Mouse (Mus musculus) liver, embryonic 14.5 days (tissue): Measurements from ENCODE around the gene Cenpj. TPM values are rescaled to one million over a fixed set of nuclear protein-coding genes. Genes with fewer than 3 reads are reported as not detected.
A peak's percentile ranks its signal among the peaks of the same experiment; 100 is the strongest.

Source experiments
- ATAC-seq: fragments of 200-750 bp; cut with Nextera tagmentation; 2 replicates; pipeline ENCODE4 v1.8.0; 2017; ENCODE audit warnings: moderate number of reproducible peaks, mild to moderate bottlenecking, moderate library complexity; ENCODE audit not compliant: insufficient read depth
- DNase-seq, 3 experiments: peaks; one replicate each; pipeline ENCODE4 v3.0.0-alpha.2; 2012 to 2013; ENCODE audit warnings: low read depth in 3 of 3, low spot score in 3 of 3
- H3K27ac ChIP-seq: fragments of 300-500 bp; sonication (generic); 2 replicates; pipeline ENCODE4 v1.5.1; 2014; ENCODE audit warnings: moderate library complexity, mild to moderate bottlenecking, control low read depth, inconsistent platforms
- H3K27me3 ChIP-seq: fragments of 300-500 bp; sonication (generic); 2 replicates; pipeline ENCODE4 v1.6.1; 2014; ENCODE audit warnings: mild to moderate bottlenecking, low read length, moderate library complexity; ENCODE audit not compliant: control insufficient read depth, insufficient read depth
- H3K36me3 ChIP-seq: fragments of 300-500 bp; sonication (generic); replicated peaks from 2 replicates; pipeline ENCODE4 v1.6.1; 2014; ENCODE audit warnings: low read depth; ENCODE audit not compliant: control insufficient read depth, insufficient read depth
- H3K4me1 ChIP-seq, 2 experiments: fragments of 200-500 bp in 1 of 2; fragments of 300-500 bp in 1 of 2; sonication (generic) in 1 of 2; replicated peaks; 2 replicates each; pipeline ENCODE4 v1.6.1; 2012 to 2014; ENCODE audit warnings: antibody characterized with exemption in 1 of 2, inconsistent platforms in 1 of 2, low read length in 1 of 2; ENCODE audit not compliant: control insufficient read depth in 2 of 2, insufficient read depth in 2 of 2
- H3K4me2 ChIP-seq: fragments of 300-500 bp; sonication (generic); 2 replicates; pipeline ENCODE4 v1.6.1; 2014; ENCODE audit warnings: low read depth, mild to moderate bottlenecking, control low read depth, moderate library complexity
- H3K4me3 ChIP-seq, 2 experiments: fragments of 200-500 bp in 1 of 2; fragments of 300-500 bp in 1 of 2; sonication (generic) in 1 of 2; 2 replicates each; pipeline ENCODE4 v1.5.1; 2012 to 2014; ENCODE audit warnings: low read depth in 2 of 2, low read length in 2 of 2, mild to moderate bottlenecking in 2 of 2, control low read depth in 1 of 2, inconsistent platforms in 1 of 2, moderate library complexity in 1 of 2; ENCODE audit not compliant: insufficient read depth in 1 of 2
- H3K9ac ChIP-seq: fragments of 300-500 bp; sonication (generic); replicated peaks from 2 replicates; pipeline ENCODE4 v1.6.1; 2014; ENCODE audit warnings: mild to moderate bottlenecking, control low read depth, moderate library complexity
- H3K9me3 ChIP-seq: fragments of 300-500 bp; sonication (generic); 2 replicates; pipeline ENCODE4 v1.6.1; 2016; ENCODE audit warnings: low read length, mixed read lengths; ENCODE audit not compliant: control insufficient read depth
- CTCF ChIP-seq: IDR thresholded peaks from 2 replicates; pipeline ENCODE4 v1.5.1; 2016; ENCODE audit warnings: antibody characterized with exemption, low read depth, control low read depth
- EP300 ChIP-seq: IDR thresholded peaks from 2 replicates; pipeline ENCODE4 v1.6.1; 2016; ENCODE audit warnings: antibody characterized with exemption, low read depth
- WGBS: fragments of 180-500 bp; shearing (Covaris S2); extraction: QIAGEN DNeasy Blood & Tissue Kit; methylation state at CpG from one replicate; pipeline ENCODE4 v1.1.7; 2014; ENCODE audit not compliant: insufficient replicate concordance; 5-methylcytosine and 5-hydroxymethylcytosine counted together
- polyA plus RNA-seq, 2 experiments: library from polyadenylated mRNA; depleted of rRNA in 1 of 2; stranded (reverse) in 1 of 2; unstranded in 1 of 2; fragments of >200 nt; fragmentation: Nextera tagmentation in 1 of 2; extraction: Ambion mirVana in 1 of 2; gene quantifications; 2 replicates each; pipeline versions ENCODE4 v1.2.1 to v1.2.3; 2012 to 2014

Cenpj gene
- 1.9 and 4.2 TPM in 2 replicates for polyA plus RNA-seq (2012; rRNA removed)
- polyA plus RNA-seq (2014; fragmentation: Nextera tagmentation; extraction: Ambion mirVana) = 3.9 and 4.0 TPM in 2 replicates

DNA sequence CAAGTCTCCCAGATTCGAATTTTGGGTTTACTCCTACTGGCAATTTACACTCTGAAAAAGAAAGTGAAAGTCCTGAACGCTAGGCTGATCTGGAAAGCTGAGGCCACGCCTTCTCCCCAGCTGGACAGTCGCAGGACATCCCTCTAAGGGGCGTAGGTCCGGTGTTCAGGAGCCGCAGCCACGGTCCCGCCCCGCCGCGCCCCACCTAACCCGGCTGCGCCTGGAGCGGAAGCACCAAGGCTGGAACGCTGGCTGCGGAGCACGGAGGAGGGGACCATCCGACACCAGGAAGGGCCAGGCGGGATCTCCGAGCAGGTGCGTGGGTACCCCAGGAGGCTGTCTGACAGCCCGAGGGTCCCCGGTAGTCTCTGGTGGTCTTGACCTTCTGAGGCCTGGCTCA, at the start of gene Cenpj, which contains the start of gene Parp4:
Cenpj (minus strand) TSS at position 10 of the 400 bp plus-strand sequence.
Parp4 (plus strand) TSS at position 204 of the 400 bp plus-strand sequence.
- Histone ChIP-seq H3K27me3 (no peaks in the 10 kb centered on the region), H3K27ac (peak within 1 kb of the TSS; percentile 46), H3K4me3 (peak within 1 kb of the TSS; percentile 73 to 82), H3K4me2 (peak within 1 kb of the TSS; percentile 89), H3K4me1 (peaks cover 6 to 10% of the 10 kb centered on the region in 2 experiments), H3K9me3 (no peaks in the 10 kb centered on the region), H3K9ac (peak within 1 kb of the TSS; percentile 71), H3K36me3 (no peaks in the 10 kb centered on the region)
- TF ChIP-seq EP300 (no peak), CTCF (peak; percentile 24; the same call in 1 of the 2 replicates)
- ATAC-seq = peak; percentile 72
- under 1% methylated on average over 24 of the region's 24 CpGs for WGBS
- peak; percentile 84 to 86 (median 86) for DNase-seq

DNA sequence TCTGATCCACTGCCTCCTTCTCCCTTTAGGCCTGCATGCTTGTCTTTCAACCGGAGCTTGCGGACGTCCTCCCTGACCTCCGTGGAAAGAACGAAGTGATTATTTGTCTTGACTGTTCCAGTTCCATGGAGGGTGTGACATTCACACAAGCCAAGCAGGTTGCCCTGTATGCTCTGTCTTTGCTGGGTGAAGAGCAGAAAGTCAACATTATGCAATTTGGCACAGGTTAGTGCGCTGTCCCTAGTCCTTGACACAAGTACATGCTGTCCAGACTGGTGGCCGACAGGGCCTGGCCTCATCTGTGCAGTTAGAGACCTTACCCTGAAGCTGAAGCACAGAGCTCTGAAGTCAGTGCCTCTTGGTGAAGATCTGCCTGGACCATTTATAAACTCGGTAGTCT, 45.2 kb upstream of the Cenpj start:
- no peaks in the 10 kb centered on the region for H3K27me3 ChIP-seq
- no peak overlapping the region for H3K9ac ChIP-seq
- H3K4me2 ChIP-seq = no peak overlapping the region
- no peak overlapping the region for H3K27ac ChIP-seq
- ATAC-seq (peak; percentile 59; the same call in 1 of the 2 replicates), DNase-seq (peak in 2 of 3 experiments; percentile 7 to 10)
- no peaks in the 10 kb centered on the region for H3K4me1 ChIP-seq
- H3K4me3 ChIP-seq = no peak overlapping the region
- no peaks in the 10 kb centered on the region for H3K36me3 ChIP-seq
- 69% methylated on average over 8 of the region's 8 CpGs for WGBS
- H3K9me3 ChIP-seq = no peaks in the 10 kb centered on the region
- TF ChIP-seq CTCF (no peak), EP300 (no peak)

DNA sequence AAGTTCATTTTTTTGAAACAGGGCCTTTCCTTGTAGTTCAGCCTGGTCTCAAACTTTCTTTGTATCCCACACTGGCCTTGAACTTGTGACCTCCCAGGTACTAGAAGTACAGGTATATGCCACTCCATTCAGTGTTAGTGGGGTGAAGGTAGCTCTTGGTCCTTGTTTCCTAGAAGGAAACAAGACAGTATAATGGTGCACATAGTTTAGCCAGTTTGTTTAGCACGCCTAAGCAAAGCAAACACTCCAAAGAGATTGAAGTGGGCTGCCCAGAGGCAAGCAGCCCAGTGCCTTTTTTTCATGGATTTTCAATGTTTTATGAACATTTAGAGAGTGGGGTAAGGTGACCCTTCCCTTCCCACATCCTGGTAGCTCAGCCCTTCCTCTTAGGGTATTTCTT, 42.2 kb upstream of the Cenpj start:
- Histone ChIP-seq H3K27me3 (no peaks in the 10 kb centered on the region), H3K9ac (no peak overlapping the region), H3K4me1 (no peaks in the 10 kb centered on the region), H3K4me2 (no peak overlapping the region), H3K27ac (no peak overlapping the region), H3K4me3 (no peak overlapping the region), H3K36me3 (no peaks in the 10 kb centered on the region), H3K9me3 (no peaks in the 10 kb centered on the region)
- WGBS = 55% methylated on average over 1 of the region's 1 CpGs
- DNase-seq (no peak), ATAC-seq (no peak)
- TF ChIP-seq CTCF = no peak
- TF ChIP-seq EP300 = no peak

DNA sequence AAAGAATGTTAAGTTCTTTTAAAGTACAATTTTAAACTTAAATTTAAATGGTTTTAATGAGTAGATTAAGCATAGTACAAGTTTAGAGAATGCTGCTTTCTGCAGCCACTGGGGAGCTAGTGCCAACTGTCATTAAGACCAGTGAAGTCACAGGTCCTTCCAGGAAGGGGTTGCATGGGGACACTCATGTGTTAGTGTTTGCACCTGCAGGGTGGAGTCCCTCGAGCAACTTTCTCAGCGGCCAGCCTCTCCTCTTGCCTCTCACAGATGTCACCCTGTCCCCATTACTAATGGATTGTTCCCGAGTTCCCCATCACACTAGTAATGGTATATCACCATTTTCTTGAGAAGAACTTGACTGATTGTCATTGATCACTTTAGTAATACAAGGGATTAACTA, 38.0 kb upstream of the Cenpj start:
- Histone ChIP-seq H3K9ac (no peak overlapping the region), H3K27me3 (no peaks in the 10 kb centered on the region), H3K4me3 (no peak overlapping the region), H3K4me1 (no peaks in the 10 kb centered on the region), H3K27ac (no peak overlapping the region), H3K36me3 (no peaks in the 10 kb centered on the region; the same call in 1 of the 2 replicates), H3K4me2 (no peak overlapping the region), H3K9me3 (no peaks in the 10 kb centered on the region)
- no peak for ATAC-seq
- WGBS = 70% methylated on average over 3 of the region's 3 CpGs
- TF ChIP-seq EP300 (no peak), CTCF (no peak)
- DNase-seq = no peak

DNA sequence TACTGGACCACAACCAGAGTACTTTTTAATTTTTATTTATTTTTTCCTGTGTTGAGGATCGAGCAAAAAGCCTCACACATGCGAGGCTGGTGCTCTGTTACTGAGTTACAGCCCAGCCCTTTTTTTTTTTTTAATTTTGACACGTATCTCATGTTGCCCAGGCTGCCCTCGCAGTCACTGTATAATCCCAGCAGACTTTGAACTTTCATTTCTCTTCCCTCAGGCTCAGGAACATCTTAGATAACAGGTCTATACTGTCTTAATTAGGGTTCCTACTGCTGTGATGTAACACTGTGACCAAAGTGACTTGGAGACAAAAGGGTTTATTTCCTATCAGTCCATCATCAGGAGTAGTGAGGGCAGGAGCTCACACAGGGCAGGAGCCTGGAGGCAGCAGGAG, 29.9 kb upstream of the Cenpj start:
- H3K4me1 ChIP-seq = no peaks in the 10 kb centered on the region
- no peak overlapping the region for H3K4me3 ChIP-seq
- 67% methylated on average over 4 of the region's 4 CpGs for WGBS
- H3K27me3 ChIP-seq = no peaks in the 10 kb centered on the region
- ATAC-seq (no peak), DNase-seq (no peak)
- H3K36me3 ChIP-seq = no peaks in the 10 kb centered on the region; the same call in 1 of the 2 replicates
- no peak for TF ChIP-seq CTCF
- no peak for TF ChIP-seq EP300
- H3K4me2 ChIP-seq = no peak overlapping the region
- no peak overlapping the region for H3K9ac ChIP-seq
- H3K27ac ChIP-seq = no peak overlapping the region
- no peaks in the 10 kb centered on the region for H3K9me3 ChIP-seq
